Mouse (Mus musculus) midbrain, postnatal 0 days (tissue): ENCODE data around the gene Pde4a. TPM values are rescaled to one million over a fixed set of nuclear protein-coding genes. Genes with fewer than 3 reads are reported as not detected.
A peak's percentile ranks its signal among the peaks of the same experiment; 100 is the strongest.

ENCODE experiments used
- ATAC-seq: fragments of 200-750 bp; cut with Nextera tagmentation; 2 replicates; pipeline ENCODE4 v1.8.0; 2017; ENCODE audit warnings: moderate number of reproducible peaks, mild to moderate bottlenecking, moderate TSS enrichment, moderate library complexity; ENCODE audit not compliant: low FRiP score
- DNase-seq: peaks from one replicate; pipeline ENCODE4 v3.0.0-alpha.2; 2015; ENCODE audit warnings: low spot score
- H3K27ac ChIP-seq: fragments of 300-500 bp; sonication (generic); 2 replicates; pipeline ENCODE4 v1.5.1; 2014; ENCODE audit warnings: low read depth, mild to moderate bottlenecking, low read length, mixed read lengths
- H3K27me3 ChIP-seq: fragments of 300-500 bp; sonication (generic); 2 replicates; pipeline ENCODE4 v1.6.1; 2014; ENCODE audit warnings: low read length, control low read depth, mixed read lengths; ENCODE audit not compliant: insufficient read depth
- H3K36me3 ChIP-seq: fragments of 300-500 bp; sonication (generic); 2 replicates; pipeline ENCODE4 v1.6.1; 2014; ENCODE audit warnings: low read length, control low read depth, mixed read lengths; ENCODE audit not compliant: insufficient read depth
- H3K4me1 ChIP-seq: fragments of 300-500 bp; sonication (generic); 2 replicates; pipeline ENCODE4 v1.6.1; 2014; ENCODE audit warnings: mild to moderate bottlenecking, control low read depth, antibody characterized with exemption, low read length, mixed read lengths; ENCODE audit not compliant: insufficient read depth
- H3K4me2 ChIP-seq: fragments of 300-500 bp; sonication (generic); 2 replicates; pipeline ENCODE4 v1.6.1; 2014; ENCODE audit warnings: low read depth, mild to moderate bottlenecking, low read length, mixed read lengths; ENCODE audit not compliant: poor library complexity, severe bottlenecking
- H3K4me3 ChIP-seq: fragments of 300-500 bp; sonication (generic); 2 replicates; pipeline ENCODE4 v1.5.1; 2014; ENCODE audit warnings: low read depth, mild to moderate bottlenecking, low read length, moderate library complexity
- H3K9ac ChIP-seq: fragments of 300-500 bp; sonication (generic); replicated peaks from 2 replicates; pipeline ENCODE4 v1.6.1; 2014; ENCODE audit warnings: mild to moderate bottlenecking, low read length, moderate library complexity, mixed read lengths; ENCODE audit not compliant: poor library complexity, severe bottlenecking
- H3K9me3 ChIP-seq: fragments of 300-500 bp; sonication (generic); 2 replicates; pipeline ENCODE4 v1.6.1; 2016; ENCODE audit warnings: low read length, control low read depth
- CTCF ChIP-seq: IDR thresholded peaks from 2 replicates; pipeline ENCODE4 v1.5.1; 2016; ENCODE audit warnings: antibody characterized with exemption, mild to moderate bottlenecking
- WGBS: fragments of 180-500 bp; shearing (Covaris S2); extraction: QIAGEN DNeasy Blood & Tissue Kit; methylation state at CpG from one replicate; pipeline ENCODE4 v1.1.7; 2014; 5-methylcytosine and 5-hydroxymethylcytosine counted together
- polyA plus RNA-seq: library from polyadenylated mRNA; unstranded; fragments of >200 nt; fragmentation: Nextera tagmentation; extraction: Ambion mirVana; gene quantifications from 2 replicates; pipeline ENCODE4 v1.2.1, GENCODE M21; 2015
- total RNA-seq: library from RNA; depleted of rRNA; stranded (reverse); fragments of >200 nt; gene quantifications from 2 replicates; pipeline ENCODE4 v1.2.3, GENCODE M21; 2014

Gene Pde4a
- total and polyA plus RNA-seq, 2 experiments from 2014 or later: 46.5 to 59.8 TPM

DNA sequence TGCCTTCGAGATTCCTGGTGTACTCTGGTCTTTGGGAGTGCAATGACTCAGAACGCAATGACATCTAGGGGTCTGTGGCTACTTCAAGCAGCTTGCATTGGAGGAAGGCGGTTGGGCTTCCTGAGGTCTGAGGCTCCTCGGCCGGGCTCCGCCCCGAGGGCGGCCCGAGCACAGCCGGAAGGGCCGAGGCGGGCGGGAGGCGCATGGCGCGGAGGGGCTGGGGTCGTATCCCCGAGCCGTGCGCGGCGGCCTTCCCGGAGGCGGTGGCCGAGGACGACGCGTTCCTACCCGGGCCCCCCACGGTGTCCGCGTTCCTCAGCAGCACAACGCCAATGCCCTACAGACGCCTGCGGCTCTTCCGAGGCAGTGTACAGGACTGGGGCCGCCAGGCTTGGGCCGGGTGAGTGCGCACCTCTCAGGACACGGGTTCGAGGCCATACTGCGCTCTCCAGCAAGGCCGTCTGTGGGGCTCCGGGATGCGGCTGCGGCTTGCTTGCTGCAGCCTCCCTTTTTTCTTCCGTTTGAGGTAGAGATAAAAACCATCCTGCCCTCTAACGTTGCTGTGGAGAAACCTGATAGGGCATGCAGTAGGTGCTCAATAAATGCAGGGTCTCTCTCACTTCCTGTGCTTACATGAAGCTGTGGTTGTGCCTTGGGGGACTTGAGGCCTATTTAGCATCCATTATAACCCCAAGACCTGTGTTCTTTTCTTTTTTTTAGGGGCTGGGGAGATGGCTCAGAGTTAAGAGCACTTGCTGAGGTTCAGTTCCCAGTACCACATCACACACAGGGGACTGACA, 16.1 kb downstream of the Pde4a start:
- WGBS: 11% methylated on average over 33 of the region's 48 CpGs
- H3K9me3 ChIP-seq: no peaks in the 10 kb centered on the region
- H3K9ac ChIP-seq: no peak overlapping the region
- peak overlapping the region; percentile 16; the same call in 1 of the 2 replicates for H3K4me3 ChIP-seq
- H3K4me1 ChIP-seq: no peaks in the 10 kb centered on the region
- H3K4me2 ChIP-seq: peak overlapping the region; percentile 35
- H3K27ac ChIP-seq: no peak overlapping the region
- no peaks in the 10 kb centered on the region for H3K36me3 ChIP-seq
- no peak for ATAC-seq
- no peak for DNase-seq
- no peak for TF ChIP-seq CTCF
- H3K27me3 ChIP-seq: 0 out of 2 replicates have a peak, but pooled peaks cover 19% of the 10 kb centered on the region

DNA sequence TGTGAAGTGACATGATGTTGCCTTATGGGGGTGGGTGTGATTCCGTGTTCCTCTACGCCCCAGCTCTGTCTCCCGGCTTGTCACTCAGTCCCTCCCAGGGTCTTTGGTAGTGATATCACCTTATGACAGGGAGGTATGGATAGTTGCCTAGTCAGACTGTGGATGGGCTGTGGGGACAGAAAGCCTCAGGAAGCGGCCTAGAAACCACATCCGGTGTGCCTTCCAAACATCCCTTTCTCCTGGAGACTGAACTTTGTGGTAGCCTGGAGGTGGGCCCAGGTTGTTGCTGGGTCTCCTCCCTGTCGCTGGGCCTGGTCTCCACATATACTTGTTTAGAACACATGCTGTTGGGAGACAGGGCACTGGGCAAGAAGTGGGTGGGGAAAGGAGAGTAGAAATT, 17.9 kb downstream of the Pde4a start:
- WGBS: 80% methylated on average over 6 of the region's 6 CpGs
- ATAC-seq: no peak

DNA sequence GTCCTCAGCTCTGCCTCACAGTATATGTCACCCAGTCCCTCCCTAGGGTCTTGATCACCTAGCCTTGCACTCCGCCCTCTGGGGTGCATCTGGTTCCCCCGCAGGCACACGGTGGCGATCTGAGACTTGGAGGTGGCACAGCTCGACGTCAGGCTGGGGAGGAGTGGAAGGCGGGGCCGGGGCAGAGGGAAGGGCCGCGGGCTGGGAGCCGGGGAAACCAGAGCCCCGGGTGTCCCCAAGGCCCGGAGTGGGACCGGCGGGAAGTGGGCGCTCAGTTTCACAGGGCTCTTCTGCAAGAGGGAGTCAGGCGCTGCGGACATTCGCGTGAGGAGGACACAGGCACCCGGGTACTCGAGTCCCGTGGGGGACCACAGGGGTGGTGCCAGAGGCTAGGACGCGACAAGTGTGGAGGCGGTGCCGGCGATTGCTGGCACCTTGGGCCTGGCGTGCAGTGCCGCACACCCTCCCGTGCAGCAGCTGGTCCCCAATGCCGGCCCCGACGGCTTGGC, 18.4 kb downstream of the Pde4a start:
- no peak overlapping the region for H3K27ac ChIP-seq
- DNase-seq (no peak), ATAC-seq (no peak)
- no peak overlapping the region for H3K9ac ChIP-seq
- H3K27me3 ChIP-seq: 0 out of 2 replicates have a peak, but pooled peaks cover 19% of the 10 kb centered on the region
- no peak for TF ChIP-seq CTCF
- H3K9me3 ChIP-seq: no peaks in the 10 kb centered on the region
- no peak overlapping the region for H3K4me3 ChIP-seq
- WGBS: 5% methylated on average over 33 of the region's 34 CpGs
- H3K4me2 ChIP-seq: peak overlapping the region; percentile 32
- no peaks in the 10 kb centered on the region for H3K4me1 ChIP-seq
- H3K36me3 ChIP-seq: no peaks in the 10 kb centered on the region

More for the DNA sequence above, 17.9 kb downstream of the Pde4a start:
- DNase-seq: no peak
- no peak overlapping the region for H3K4me3 ChIP-seq
- H3K27ac ChIP-seq: no peak overlapping the region
- no peak overlapping the region for H3K4me2 ChIP-seq
- 0 out of 2 replicates have a peak, but pooled peaks cover 19% of the 10 kb centered on the region for H3K27me3 ChIP-seq
- H3K9ac ChIP-seq: no peak overlapping the region
- no peak for TF ChIP-seq CTCF
- H3K9me3 ChIP-seq: no peaks in the 10 kb centered on the region
- H3K4me1 ChIP-seq: no peaks in the 10 kb centered on the region
- no peaks in the 10 kb centered on the region for H3K36me3 ChIP-seq

DNA sequence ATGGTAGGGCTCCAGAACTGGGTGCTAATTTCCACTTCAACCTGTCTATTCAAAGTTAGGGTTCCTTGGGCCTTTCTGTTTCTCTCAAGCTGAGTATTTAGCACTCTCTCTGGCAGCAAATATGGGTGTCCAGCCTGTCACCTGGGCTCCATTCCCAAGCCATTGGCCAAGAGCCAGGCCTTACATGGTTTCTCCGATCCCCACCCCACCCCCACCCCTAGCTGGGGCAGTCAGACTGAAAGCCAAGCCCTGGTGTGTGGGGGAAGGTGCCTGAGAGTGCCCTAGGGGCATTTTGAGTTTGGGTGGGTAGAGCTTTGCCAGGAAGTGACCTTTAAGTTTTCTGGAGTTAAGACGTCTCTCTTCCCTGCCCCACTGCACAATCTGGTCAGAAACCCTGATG, 19.2 kb downstream of the Pde4a start:
- no peaks in the 10 kb centered on the region for H3K36me3 ChIP-seq
- no peaks in the 10 kb centered on the region for H3K4me1 ChIP-seq
- 0 out of 2 replicates have a peak, but pooled peaks cover 19% of the 10 kb centered on the region for H3K27me3 ChIP-seq
- 29% methylated on average over 2 of the region's 2 CpGs for WGBS
- DNase-seq (no peak), ATAC-seq (no peak)
- H3K4me3 ChIP-seq: no peak overlapping the region
- TF ChIP-seq CTCF: no peak
- H3K9me3 ChIP-seq: no peaks in the 10 kb centered on the region
- H3K27ac ChIP-seq: no peak overlapping the region
- H3K4me2 ChIP-seq: no peak overlapping the region
- H3K9ac ChIP-seq: no peak overlapping the region

DNA sequence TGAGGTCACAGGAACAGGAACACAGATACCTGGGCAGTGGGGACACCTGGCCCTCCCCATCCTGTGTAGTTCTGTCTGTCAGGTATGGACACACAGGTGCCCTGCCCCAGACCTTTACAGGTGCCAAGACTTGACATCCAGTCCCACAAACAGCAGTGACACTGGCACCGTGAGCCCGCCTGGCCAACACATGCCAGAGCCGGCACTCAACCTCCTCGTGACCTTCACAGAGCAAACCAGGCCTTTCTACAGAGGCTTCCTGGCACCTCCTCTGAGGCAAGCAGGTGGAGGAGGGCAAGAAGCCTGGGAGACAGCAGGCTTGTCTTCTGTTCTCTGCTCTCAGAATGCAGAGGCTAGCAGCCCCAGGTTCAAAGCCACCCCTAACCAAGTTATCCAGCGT, 19.9 kb downstream of the Pde4a start:
- WGBS: 91% methylated on average over 5 of the region's 5 CpGs
- Histone ChIP-seq H3K9me3 (no peaks in the 10 kb centered on the region), H3K4me1 (no peaks in the 10 kb centered on the region), H3K4me2 (no peak overlapping the region), H3K27ac (no peak overlapping the region), H3K9ac (no peak overlapping the region), H3K27me3 (0 out of 2 replicates have a peak, but pooled peaks cover 19% of the 10 kb centered on the region), H3K4me3 (no peak overlapping the region), H3K36me3 (no peaks in the 10 kb centered on the region)
- DNase-seq: no peak
- TF ChIP-seq CTCF: no peak
- ATAC-seq: no peak

DNA sequence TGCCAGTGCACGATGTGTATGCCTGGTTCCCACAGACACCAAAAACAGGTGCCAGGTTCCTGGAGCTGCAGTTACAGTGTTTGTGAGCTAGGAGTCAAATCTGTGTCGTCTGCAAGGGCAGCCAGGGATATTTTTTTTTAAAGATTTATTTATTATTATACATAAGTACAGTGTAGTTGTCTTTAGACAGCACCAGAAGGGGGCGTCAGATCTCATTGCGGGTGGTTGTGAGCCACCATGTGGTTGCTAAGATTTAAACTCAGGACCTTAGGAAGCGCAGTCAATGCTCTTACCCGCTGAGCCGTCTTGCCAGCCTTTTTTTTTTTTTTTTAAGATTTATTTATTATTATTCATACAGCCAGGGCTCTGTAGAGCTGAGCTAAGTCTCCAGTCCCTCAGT, 24.4 kb downstream of the Pde4a start:
- no peak overlapping the region for H3K4me3 ChIP-seq
- H3K27me3 ChIP-seq: no peaks in the 10 kb centered on the region
- no peak overlapping the region for H3K9ac ChIP-seq
- no peak overlapping the region for H3K4me2 ChIP-seq
- DNase-seq (peak; percentile 45), ATAC-seq (no peak)
- no peaks in the 10 kb centered on the region for H3K4me1 ChIP-seq
- WGBS: 44% methylated on average over 7 of the region's 7 CpGs
- no peak overlapping the region for H3K27ac ChIP-seq
- peak; percentile 54 for TF ChIP-seq CTCF
- H3K36me3 ChIP-seq: no peaks in the 10 kb centered on the region
- no peaks in the 10 kb centered on the region for H3K9me3 ChIP-seq
